Mouse (Mus musculus): ENCODE data around the gene Zfp64. TPM values are rescaled to one million over a fixed set of nuclear protein-coding genes. Genes with fewer than 3 reads are reported as not detected.

The Zfp64 gene
- total and polyA plus RNA-seq, 3 experiments, result 20.0 to 37.0 (median 25.1) TPM

DNA sequence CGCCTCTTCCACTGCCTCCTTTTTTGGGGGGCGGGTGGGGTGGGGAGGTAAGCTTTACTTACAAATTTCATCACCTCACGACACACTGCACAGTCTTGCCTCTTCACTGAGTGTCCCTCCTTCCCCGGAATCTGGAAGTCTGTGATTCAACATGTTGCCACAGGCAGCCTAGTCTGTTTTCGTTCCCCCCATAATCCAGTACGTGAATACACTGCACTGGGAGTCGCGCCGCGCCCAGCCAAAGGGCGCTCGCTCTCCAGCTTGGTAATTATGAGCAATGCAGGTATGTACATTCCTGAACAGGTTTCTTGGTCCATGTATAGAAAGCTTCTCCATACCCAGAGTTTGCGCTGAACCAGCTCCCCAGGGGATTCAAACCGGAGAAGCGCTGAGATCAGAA, 35.4 kb downstream of the Zfp64 start:
- in situ Hi-C loops (cut with MboI; ENCODE audit: low pct_ligation_motif_present, low pct_unique_long_range_greater_than_20kb, low sequenced_read_pairs), result no loop called here
- dilution Hi-C loops (cut with MboI; ENCODE audit: extremely low pct_ligation_motif_present, extremely low pct_unique_long_range_greater_than_20kb, low sequenced_read_pairs), result no loop called here
- no peaks in the 10 kb centered on the region for H3K79me2 ChIP-seq (replicated peaks; ENCODE audit: control insufficient read depth, extremely low read depth, insufficient read depth, poor library complexity, severe bottlenecking)
- DNase-seq (ENCODE audit: extremely low read depth), result no peak
- no peak overlapping the region for H3K9ac ChIP-seq (ENCODE audit: insufficient read depth, low read depth)
- H3K27ac ChIP-seq (ENCODE audit: insufficient read depth, low read depth), result no peak overlapping the region
- peaks cover under 1 to 38% of the 10 kb centered on the region in 2 experiments for H3K36me3 ChIP-seq (replicated peaks in 1 of 2; ENCODE audit: control insufficient read depth in 1 of 2, insufficient read depth in 1 of 2, low read length in 1 of 2)
- no peaks in the 10 kb centered on the region for H3K27me3 ChIP-seq (replicated peaks)
- no peak overlapping the region for H3K4me3 ChIP-seq (replicated peaks in 1 of 3; ENCODE audit: low read depth in 2 of 3, low read length in 2 of 3, poor library complexity in 1 of 3)
- H3K4me2 ChIP-seq (ENCODE audit: insufficient read depth, low read depth, poor library complexity, severe bottlenecking), result no peak overlapping the region
- H3K4me1 ChIP-seq (ENCODE audit: control insufficient read depth in 1 of 2, insufficient read depth in 2 of 2), result peaks cover 0 to 6% of the 10 kb centered on the region in 2 experiments; a peak in 1 of 4 replicates
- TF ChIP-seq MYC (IDR thresholded peaks at IDR 0.05; ENCODE audit: low read depth, low read length), result no peak
- H3K9me3 ChIP-seq (replicated peaks; ENCODE audit: low read length), result peaks cover 2% of the 10 kb centered on the region

DNA sequence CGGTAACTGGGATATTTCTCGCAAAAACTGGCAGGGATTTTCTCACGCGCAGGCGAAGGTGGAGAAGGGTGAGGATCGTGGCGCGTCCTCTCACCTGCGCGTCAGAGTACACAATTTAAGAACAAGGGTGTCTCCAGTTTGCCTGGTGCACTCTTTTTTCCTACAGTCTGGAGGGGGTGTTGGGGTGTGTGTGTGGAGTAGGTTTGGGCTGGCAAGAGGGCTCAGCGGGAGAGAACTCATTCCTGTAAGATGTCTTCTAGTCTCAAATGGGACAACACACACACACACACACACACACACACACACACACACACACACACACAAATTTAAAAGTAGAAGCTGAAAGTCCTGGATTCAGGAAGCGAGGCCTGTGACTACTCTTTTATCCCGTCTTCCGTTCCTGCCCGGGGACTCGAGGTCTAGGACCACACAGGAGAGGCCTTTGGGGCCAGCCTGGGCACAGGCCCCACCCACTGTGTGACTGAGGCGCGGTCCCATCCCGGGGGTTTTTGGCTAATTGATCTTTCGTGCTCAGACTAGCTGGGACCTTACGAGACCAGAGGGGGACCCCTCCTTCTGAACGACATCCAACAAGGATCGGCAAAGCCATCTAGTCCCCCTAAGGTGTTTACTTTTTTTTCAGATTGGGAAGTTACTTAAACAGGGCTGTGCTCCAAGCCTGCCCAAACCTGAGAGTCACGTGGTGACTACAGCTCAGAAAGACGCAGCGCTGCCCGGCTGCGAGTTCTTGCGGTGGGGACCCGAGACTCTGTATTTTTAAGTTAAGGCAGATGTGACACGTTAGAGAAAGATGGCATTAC, 42.3 kb downstream of the Zfp64 start:
- Histone ChIP-seq H3K9me3 (replicated peaks; ENCODE audit: low read length) (peaks cover 6% of the 10 kb centered on the region), H3K27me3 (replicated peaks) (no peaks in the 10 kb centered on the region), H3K36me3 (replicated peaks in 1 of 2; ENCODE audit: control insufficient read depth in 1 of 2, insufficient read depth in 1 of 2, low read length in 1 of 2) (peaks cover 3 to 16% of the 10 kb centered on the region in 2 experiments), H3K9ac (ENCODE audit: insufficient read depth, low read depth) (no peak overlapping the region), H3K79me2 (replicated peaks; ENCODE audit: control insufficient read depth, extremely low read depth, insufficient read depth, poor library complexity, severe bottlenecking) (no peaks in the 10 kb centered on the region), H3K4me3 (replicated peaks in 1 of 3; ENCODE audit: low read depth in 2 of 3, low read length in 2 of 3, poor library complexity in 1 of 3) (no peak overlapping the region), H3K4me1 (ENCODE audit: control insufficient read depth in 1 of 2, insufficient read depth in 2 of 2) (peaks cover 0 to 6% of the 10 kb centered on the region in 2 experiments; a peak in 1 of 4 replicates), H3K27ac (ENCODE audit: insufficient read depth, low read depth) (no peak overlapping the region), H3K4me2 (ENCODE audit: insufficient read depth, low read depth, poor library complexity, severe bottlenecking) (no peak overlapping the region)
- in situ Hi-C loops (cut with MboI; ENCODE audit: low pct_ligation_motif_present, low pct_unique_long_range_greater_than_20kb, low sequenced_read_pairs), result no loop called here
- dilution Hi-C loops (cut with MboI; ENCODE audit: extremely low pct_ligation_motif_present, extremely low pct_unique_long_range_greater_than_20kb, low sequenced_read_pairs), result no loop called here
- DNase-seq (ENCODE audit: extremely low read depth), result no peak
- TF ChIP-seq ELF1 (IDR thresholded peaks at IDR 0.05; ENCODE audit: low read depth, low read length) (no peak), USF2 (conservative IDR thresholded peaks at IDR 0.05; ENCODE audit: low read depth, low read length) (no peak), NRF1 (IDR thresholded peaks at IDR 0.05; ENCODE audit: low read depth, low read length) (no peak), SMC3 (IDR thresholded peaks at IDR 0.05; ENCODE audit: low read depth, low read length) (no peak), ETS1 (conservative IDR thresholded peaks at IDR 0.05; ENCODE audit: low read depth, low read length) (no peak)

DNA sequence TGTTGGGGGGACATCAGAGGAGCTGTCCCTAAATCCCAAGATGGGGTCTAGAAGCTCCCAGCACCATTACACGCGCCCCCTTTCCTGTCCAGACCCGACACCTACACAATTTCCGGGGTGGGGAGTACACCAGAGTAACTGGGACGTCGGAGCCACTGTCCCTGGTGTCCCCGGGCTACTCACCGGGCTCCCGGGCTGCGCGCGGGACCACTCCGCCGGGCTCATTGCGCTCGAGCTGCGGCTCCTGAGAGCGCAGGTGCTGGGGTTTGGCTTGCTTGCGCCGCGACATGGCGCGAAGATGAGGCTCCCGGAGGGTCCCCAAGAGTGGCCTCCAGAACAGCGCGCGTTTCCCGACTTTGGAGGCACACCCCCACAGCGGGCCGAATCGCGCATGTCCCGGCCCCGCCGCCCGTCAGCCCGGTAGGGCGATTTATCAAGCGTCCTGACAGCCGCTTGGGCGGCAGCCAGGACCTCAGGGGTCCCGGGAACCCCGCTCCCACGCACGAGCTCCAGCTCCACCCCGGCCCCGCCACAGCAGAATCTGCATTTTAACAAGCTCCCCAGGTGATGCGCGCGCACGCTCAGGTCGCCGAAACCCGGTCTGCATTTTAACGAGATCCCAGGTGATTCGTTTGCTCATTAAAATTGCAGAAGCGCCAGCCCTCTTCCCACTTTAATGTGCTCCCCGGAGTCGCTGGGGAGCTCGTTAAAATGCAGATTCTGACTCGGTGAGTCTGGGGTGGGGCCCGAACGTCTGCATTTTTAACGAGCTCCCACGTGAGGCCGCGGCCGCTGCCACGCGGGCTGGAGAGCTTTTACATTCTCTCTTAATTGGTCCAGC, 43.1 kb downstream of the Zfp64 start:
- in situ Hi-C loops (cut with MboI; ENCODE audit: low pct_ligation_motif_present, low pct_unique_long_range_greater_than_20kb, low sequenced_read_pairs) (no loop called here), dilution Hi-C loops (cut with MboI; ENCODE audit: extremely low pct_ligation_motif_present, extremely low pct_unique_long_range_greater_than_20kb, low sequenced_read_pairs) (no loop called here)
- Histone ChIP-seq H3K36me3 (replicated peaks in 1 of 2; ENCODE audit: control insufficient read depth in 1 of 2, insufficient read depth in 1 of 2, low read length in 1 of 2) (peaks cover 3 to 13% of the 10 kb centered on the region in 2 experiments), H3K4me1 (ENCODE audit: control insufficient read depth in 1 of 2, insufficient read depth in 2 of 2) (peaks cover 0 to 4% of the 10 kb centered on the region in 2 experiments; a peak in 1 of 4 replicates), H3K27ac (ENCODE audit: insufficient read depth, low read depth) (no peak overlapping the region), H3K79me2 (replicated peaks; ENCODE audit: control insufficient read depth, extremely low read depth, insufficient read depth, poor library complexity, severe bottlenecking) (no peaks in the 10 kb centered on the region), H3K4me3 (replicated peaks in 1 of 3; ENCODE audit: low read depth in 2 of 3, low read length in 2 of 3, poor library complexity in 1 of 3) (no peak overlapping the region), H3K4me2 (ENCODE audit: insufficient read depth, low read depth, poor library complexity, severe bottlenecking) (no peak overlapping the region), H3K9ac (ENCODE audit: insufficient read depth, low read depth) (no peak overlapping the region), H3K27me3 (replicated peaks) (no peaks in the 10 kb centered on the region), H3K9me3 (replicated peaks; ENCODE audit: low read length) (peaks cover 6% of the 10 kb centered on the region)
- DNase-seq (ENCODE audit: extremely low read depth), result no peak
- no peak for TF ChIP-seq GABPA (IDR thresholded peaks at IDR 0.05; ENCODE audit: insufficient replicate concordance, low read depth, low read length)
- no peak for TF ChIP-seq POLR2AphosphoS2 (IDR thresholded peaks at IDR 0.05; ENCODE audit: low read depth, low read length)
- TF ChIP-seq MAFK (IDR thresholded peaks at IDR 0.05; ENCODE audit: insufficient replicate concordance, low read length), result no peak
- TF ChIP-seq TBP (conservative IDR thresholded peaks at IDR 0.05; ENCODE audit: low read depth, low read length), result no peak
- no peak for TF ChIP-seq ZNF384 (IDR thresholded peaks at IDR 0.05; ENCODE audit: low read depth, low read length)
- TF ChIP-seq ELF1 (IDR thresholded peaks at IDR 0.05; ENCODE audit: low read depth, low read length), result no peak
- no peak for TF ChIP-seq SIN3A (IDR thresholded peaks at IDR 0.05; ENCODE audit: low read length)
- no peak for TF ChIP-seq RAD21 (IDR thresholded peaks at IDR 0.05; ENCODE audit: low read depth, low read length)
- TF ChIP-seq NELFE (IDR thresholded peaks at IDR 0.05; ENCODE audit: low read depth, low read length), result no peak
- no peak for TF ChIP-seq HCFC1 (IDR thresholded peaks at IDR 0.05; ENCODE audit: low read depth, low read length)
- no peak for TF ChIP-seq CHD2 (IDR thresholded peaks at IDR 0.05; ENCODE audit: low read length)
- TF ChIP-seq MYC (IDR thresholded peaks at IDR 0.05; ENCODE audit: low read depth, low read length), result no peak
- TF ChIP-seq JUN (IDR thresholded peaks at IDR 0.05; ENCODE audit: insufficient read depth, low read depth, low read length), result no peak

Measured in CH12.LX (cell line).